Mouse (Mus musculus) small intestine, adult 2 months (tissue): Measurements from ENCODE around the gene Rbsn. TPM values are rescaled to one million over a fixed set of nuclear protein-coding genes. Genes with fewer than 3 reads are reported as not detected.

ENCODE experiments used
- H3K27ac ChIP-seq: fragments of 200-500 bp; 2 replicates; pipeline ENCODE4 v1.5.1; 2012; ENCODE audit warnings: low read depth, low read length, control low read depth, inconsistent platforms; ENCODE audit not compliant: insufficient read depth
- H3K27me3 ChIP-seq: fragments of 200-500 bp; 2 replicates; pipeline ENCODE4 v1.6.1; 2012; ENCODE audit warnings: mild to moderate bottlenecking, moderate library complexity, low read length, inconsistent platforms; ENCODE audit not compliant: control insufficient read depth, insufficient read depth
- H3K36me3 ChIP-seq: fragments of 200-500 bp; 2 replicates; pipeline ENCODE4 v1.6.1; 2012; ENCODE audit warnings: mild to moderate bottlenecking, low read length, control low read depth, inconsistent platforms; ENCODE audit not compliant: control insufficient read depth, insufficient read depth
- H3K4me1 ChIP-seq: fragments of 200-500 bp; 2 replicates; pipeline ENCODE4 v1.6.1; 2012; ENCODE audit warnings: low read length, inconsistent platforms, mixed read lengths; ENCODE audit not compliant: control insufficient read depth, insufficient read depth, insufficient read length
- H3K4me3 ChIP-seq: fragments of 200-500 bp; 2 replicates; pipeline ENCODE4 v1.5.1; 2012; ENCODE audit warnings: low read depth, mild to moderate bottlenecking, control low read depth, inconsistent platforms, low read length, moderate library complexity
- CTCF ChIP-seq: fragments of 200-500 bp; IDR thresholded peaks from 2 replicates; pipeline ENCODE4 v1.5.1; 2012; ENCODE audit warnings: low read depth, mild to moderate bottlenecking, control low read depth, inconsistent platforms, low read length, moderate library complexity, mixed read lengths; ENCODE audit not compliant: insufficient replicate concordance, insufficient read length; ENCODE audit errors: extremely low read depth
- POLR2A ChIP-seq: fragments of 200-500 bp; IDR thresholded peaks from 2 replicates; pipeline ENCODE4 v1.6.1; 2012; ENCODE audit warnings: low read depth, mild to moderate bottlenecking, control low read depth, inconsistent platforms, low read length, moderate library complexity
- WGBS: fragments of 180-500 bp; shearing (Covaris S2); methylation state at CpG from one replicate; pipeline ENCODE4 v1.1.7; 2018; 5-methylcytosine and 5-hydroxymethylcytosine counted together
- polyA plus RNA-seq: library from polyadenylated mRNA; depleted of rRNA; stranded (reverse); fragments of >200 nt; gene quantifications from 2 replicates; pipeline ENCODE4 v1.2.3, GENCODE M21; 2012; rRNA removed

Gene Rbsn
- polyA plus RNA-seq: 3.4 and 5.2 TPM in 2 replicates

DNA sequence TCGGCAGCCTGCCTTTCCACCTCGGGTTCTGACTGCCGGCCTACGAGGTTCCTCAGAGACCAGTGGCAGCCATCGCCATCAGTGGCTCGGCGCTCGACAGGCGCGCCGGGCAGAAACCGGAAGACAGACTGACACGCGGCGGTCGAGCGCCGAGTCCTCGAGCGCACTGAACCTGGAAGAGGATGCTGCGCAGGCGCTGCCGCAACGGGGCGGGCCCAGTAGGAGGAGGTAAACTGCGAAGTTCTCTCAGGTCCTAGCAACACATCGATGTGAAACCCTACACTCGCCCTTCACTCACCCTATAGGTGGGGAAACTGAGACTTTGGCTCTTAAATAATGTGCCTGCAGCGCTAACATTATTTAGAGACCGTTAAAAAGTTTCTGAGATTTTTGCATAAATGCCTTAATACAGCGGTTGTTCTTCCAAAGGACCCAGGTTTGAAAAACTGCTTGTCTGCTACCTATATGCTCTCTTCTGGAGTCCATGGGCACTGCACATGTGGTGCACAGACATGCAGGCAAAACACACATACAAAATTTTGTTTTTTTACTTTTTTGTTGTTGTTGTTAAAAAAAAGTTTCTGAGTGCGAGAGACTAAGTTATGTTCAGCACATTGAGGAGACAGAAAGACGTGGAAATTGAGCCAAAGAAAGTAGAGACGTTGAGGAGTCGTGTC is at the start of gene Rbsn:
Gene Rbsn (minus strand): TSS at position 153 of the 677 bp plus-strand sequence.
- Histone ChIP-seq H3K4me1 (peaks cover 8% of the 10 kb centered on the region), H3K4me3 (peak within 1 kb of the TSS; percentile 83), H3K27me3 (no peaks in the 10 kb centered on the region), H3K27ac (peak within 1 kb of the TSS; percentile 50), H3K36me3 (peaks cover 6% of the 10 kb centered on the region)
- WGBS: 9% methylated on average over 35 of the region's 35 CpGs
- TF ChIP-seq POLR2A (peak; percentile 85; the same call in 1 of the 2 replicates), CTCF (no peak)

DNA sequence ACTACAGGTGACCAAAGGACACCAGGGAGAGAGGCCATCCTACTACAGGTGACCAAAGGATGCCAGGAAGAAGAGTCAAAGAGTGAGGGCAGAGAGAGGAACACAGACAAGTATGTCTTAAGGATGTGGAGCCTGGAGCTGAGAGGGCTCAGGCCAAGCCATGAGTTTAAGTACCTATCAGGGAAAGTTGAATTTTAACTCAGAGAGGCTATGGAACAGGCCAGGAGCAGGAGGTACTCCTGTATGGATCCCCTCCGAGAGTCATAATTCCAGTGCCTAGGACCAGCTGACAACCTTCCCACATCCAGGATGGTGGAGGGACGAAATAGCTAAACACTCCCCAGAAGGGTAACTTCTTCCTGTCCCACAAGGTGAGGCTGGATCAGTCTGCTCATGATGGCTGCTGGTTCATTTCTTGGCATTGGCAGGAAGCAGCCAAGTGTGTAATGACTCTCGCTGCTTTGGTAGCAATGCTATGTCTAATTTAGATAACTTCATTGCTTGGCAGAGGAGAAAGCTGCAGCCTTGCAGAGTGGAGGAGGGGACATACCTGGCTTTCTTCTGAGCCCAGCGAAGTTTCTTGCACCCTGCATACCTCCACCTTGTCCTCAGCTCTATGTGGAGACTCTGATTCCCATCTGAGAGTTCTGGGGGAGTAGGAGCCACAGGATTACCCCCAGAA is 46.6 kb upstream of the Rbsn start:
- WGBS: 40% methylated on average over 4 of the region's 4 CpGs
- no peaks in the 10 kb centered on the region for H3K36me3 ChIP-seq

GRCm38 (mm10) chr6:92255346-92255745 is 40.6 kb upstream of the Rbsn start:
- TF ChIP-seq CTCF (no peak), POLR2A (no peak)
- Histone ChIP-seq H3K27ac (no peak overlapping the region), H3K4me3 (no peak overlapping the region), H3K27me3 (no peaks in the 10 kb centered on the region), H3K4me1 (no peaks in the 10 kb centered on the region), H3K36me3 (no peaks in the 10 kb centered on the region)

More for the DNA sequence above, 46.6 kb upstream of the Rbsn start:
- Histone ChIP-seq H3K4me3 (no peak overlapping the region), H3K27ac (no peak overlapping the region), H3K4me1 (no peaks in the 10 kb centered on the region), H3K27me3 (no peaks in the 10 kb centered on the region)
- no peak for TF ChIP-seq CTCF
- no peak for TF ChIP-seq POLR2A

DNA sequence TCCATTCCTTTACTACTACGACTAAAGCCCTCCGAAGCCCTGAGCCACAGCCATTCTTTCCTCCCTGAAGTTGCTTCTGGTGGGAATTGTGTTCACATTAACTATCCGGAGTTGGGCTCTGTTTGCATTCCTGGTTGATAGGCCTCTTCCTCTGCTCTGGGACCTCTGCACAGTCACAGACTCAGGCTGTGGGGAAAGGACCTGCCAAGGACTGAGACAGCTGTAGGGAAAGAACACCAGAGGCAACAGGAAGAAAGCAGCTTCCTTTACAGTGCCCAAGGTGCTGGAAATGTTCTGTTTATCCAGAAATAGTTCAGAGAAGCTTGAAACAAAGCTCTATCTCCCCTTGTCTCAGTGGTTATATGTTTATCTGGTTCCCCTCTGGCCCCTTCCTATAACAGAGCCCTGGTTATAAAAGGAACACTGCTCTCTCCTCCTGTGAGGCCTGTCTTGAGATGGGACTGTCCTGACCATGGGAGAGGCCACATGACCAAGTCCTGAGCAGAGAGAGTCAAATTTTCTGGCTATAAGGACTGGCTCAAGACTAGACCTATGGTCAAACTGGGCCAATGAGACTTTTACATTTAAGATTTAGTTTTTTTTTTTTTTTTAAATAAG is 38.6 kb upstream of the Rbsn start:
- no peak overlapping the region for H3K4me3 ChIP-seq
- WGBS: 59% methylated on average over 3 of the region's 3 CpGs

DNA sequence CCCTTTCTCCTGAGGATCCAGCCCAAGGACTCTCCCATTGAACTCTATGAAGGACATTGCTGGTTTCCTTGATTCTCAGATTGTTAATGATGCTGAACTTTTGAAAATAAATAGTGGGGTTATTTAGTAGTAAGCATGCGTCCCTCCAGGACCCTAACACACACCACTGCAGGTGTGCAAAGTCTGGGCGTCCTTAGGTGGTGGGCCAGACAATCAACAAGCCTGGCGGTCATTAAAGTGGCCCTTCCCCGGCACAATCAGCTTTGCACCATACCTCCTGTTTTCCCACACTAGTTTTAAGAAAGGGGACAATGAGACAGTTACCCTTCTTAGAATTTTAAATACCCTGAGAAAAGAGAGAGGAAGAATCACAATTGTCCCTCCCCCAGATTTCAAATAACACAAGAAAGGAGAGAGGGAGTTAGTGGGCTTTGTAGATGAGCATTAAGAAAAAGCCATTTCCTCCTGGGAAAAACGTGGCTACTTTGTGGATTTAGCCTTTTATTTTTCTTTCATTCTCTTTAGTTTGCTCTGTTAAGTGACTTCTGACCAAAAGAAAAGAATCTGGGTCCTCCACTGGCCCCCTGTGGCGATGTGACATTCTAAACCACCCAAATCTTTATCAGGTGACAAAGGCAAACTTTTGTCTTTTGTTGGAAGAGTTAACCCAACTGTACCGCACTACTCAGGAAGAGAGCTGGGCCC is 32.6 kb upstream of the Rbsn start:
- no peak overlapping the region for H3K4me3 ChIP-seq
- H3K36me3 ChIP-seq: no peaks in the 10 kb centered on the region
- WGBS: 36% methylated on average over 7 of the region's 7 CpGs
- H3K27ac ChIP-seq: no peak overlapping the region
- TF ChIP-seq POLR2A (no peak), CTCF (no peak)
- H3K4me1 ChIP-seq: no peaks in the 10 kb centered on the region
- H3K27me3 ChIP-seq: peaks cover 4% of the 10 kb centered on the region; the same call in 1 of the 2 replicates

More for the DNA sequence above, 38.6 kb upstream of the Rbsn start:
- Histone ChIP-seq H3K27ac (no peak overlapping the region), H3K4me1 (no peaks in the 10 kb centered on the region), H3K27me3 (no peaks in the 10 kb centered on the region), H3K36me3 (no peaks in the 10 kb centered on the region)
- TF ChIP-seq POLR2A (no peak), CTCF (no peak)

GRCm38 (mm10) chr6:92246335-92246734 is 31.6 kb upstream of the Rbsn start:
- WGBS: 28% methylated on average over 3 of the region's 3 CpGs
- TF ChIP-seq POLR2A (no peak), CTCF (no peak)
- Histone ChIP-seq H3K4me3 (no peak overlapping the region), H3K27ac (no peak overlapping the region), H3K27me3 (peaks cover 4% of the 10 kb centered on the region; the same call in 1 of the 2 replicates), H3K4me1 (no peaks in the 10 kb centered on the region), H3K36me3 (no peaks in the 10 kb centered on the region)

DNA sequence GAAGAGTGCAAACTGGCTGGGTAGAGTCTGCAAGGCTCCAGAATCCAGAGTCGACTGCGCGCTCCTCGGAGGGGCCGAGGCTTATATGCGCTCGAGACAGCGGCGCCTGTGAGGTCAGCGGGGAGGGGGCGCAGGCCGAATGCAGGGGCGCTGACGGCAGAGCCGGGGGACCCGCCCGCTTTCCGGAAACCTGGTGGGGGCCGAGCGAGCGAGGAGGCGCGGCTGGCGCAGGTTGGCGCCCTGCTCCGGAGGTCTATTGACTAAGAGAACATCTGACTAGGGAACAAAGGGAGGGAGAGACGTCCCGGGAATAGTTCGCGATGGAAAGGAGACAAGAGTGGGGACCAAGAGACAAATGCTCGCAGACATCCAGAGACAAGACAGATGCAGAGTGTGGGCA is 29.9 kb upstream of the Rbsn start, which contains the start of gene Trh:
Gene Trh (minus strand): TSS at position 60 of the 400 bp plus-strand sequence.
- TF ChIP-seq POLR2A (no peak), CTCF (no peak)
- Histone ChIP-seq H3K4me3 (no peak within 1 kb of the TSS), H3K4me1 (no peaks in the 10 kb centered on the region), H3K27ac (no peak within 1 kb of the TSS), H3K36me3 (no peaks in the 10 kb centered on the region), H3K27me3 (peaks cover 4% of the 10 kb centered on the region; the same call in 1 of the 2 replicates)
- WGBS: 1% methylated on average over 31 of the region's 31 CpGs
